Mouse (Mus musculus): ENCODE measurements around the gene Raph1. TPM values are rescaled to one million over a fixed set of nuclear protein-coding genes. Genes with fewer than 3 reads are reported as not detected.

The Raph1 gene
- polyA plus RNA-seq, 1 experiment from 2014 or later: 17.9 TPM

DNA sequence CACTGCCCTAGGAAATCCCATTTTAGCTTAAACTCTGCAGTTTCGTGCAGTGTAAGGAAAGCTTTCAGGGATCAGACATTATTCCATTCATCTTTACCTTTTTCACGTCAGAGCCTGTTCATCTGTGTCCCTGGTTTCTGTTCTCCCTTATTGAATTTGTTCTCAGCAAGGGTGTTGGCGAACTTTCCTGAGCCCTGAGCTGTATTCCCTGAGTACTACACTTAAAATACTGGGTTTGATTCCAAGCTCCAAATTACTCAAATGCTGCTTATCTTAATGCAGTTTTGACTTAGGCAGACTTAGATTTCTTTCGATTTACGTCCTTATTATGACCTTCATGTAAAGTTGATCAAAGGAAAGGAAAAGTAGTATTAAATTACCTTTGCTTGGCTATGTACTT is 417 bp upstream of the Raph1 start:
- TF ChIP-seq CTCF (IDR thresholded peaks at IDR 0.05; ENCODE audit: low read depth): no peak
- H3K4me3 ChIP-seq (ENCODE audit: low read depth, low read length): peak overlapping the region; percentile 96
- peak overlapping the region; percentile 85 for H3K4me2 ChIP-seq (replicated peaks; ENCODE audit: low read depth)
- peak overlapping the region; percentile 92 for H3K9ac ChIP-seq (ENCODE audit: low read depth, low read length)
- H3K4me1 ChIP-seq (replicated peaks; ENCODE audit: control insufficient read depth, insufficient read depth, low read length): 0 out of 2 replicates have a peak, but pooled peaks cover 11% of the 10 kb centered on the region
- H3K27ac ChIP-seq (ENCODE audit: low read depth, low read length): peak overlapping the region; percentile 96
- WGBS: 20% methylated on average over 5 of the region's 5 CpGs
- ATAC-seq: no peak
- H3K36me3 ChIP-seq (ENCODE audit: control insufficient read depth, insufficient read depth): no peaks in the 10 kb centered on the region
- H3K9me3 ChIP-seq (ENCODE audit: control insufficient read depth): no peaks in the 10 kb centered on the region
- no peaks in the 10 kb centered on the region for H3K27me3 ChIP-seq (replicated peaks; ENCODE audit: control insufficient read depth, insufficient read depth, low read length)

DNA sequence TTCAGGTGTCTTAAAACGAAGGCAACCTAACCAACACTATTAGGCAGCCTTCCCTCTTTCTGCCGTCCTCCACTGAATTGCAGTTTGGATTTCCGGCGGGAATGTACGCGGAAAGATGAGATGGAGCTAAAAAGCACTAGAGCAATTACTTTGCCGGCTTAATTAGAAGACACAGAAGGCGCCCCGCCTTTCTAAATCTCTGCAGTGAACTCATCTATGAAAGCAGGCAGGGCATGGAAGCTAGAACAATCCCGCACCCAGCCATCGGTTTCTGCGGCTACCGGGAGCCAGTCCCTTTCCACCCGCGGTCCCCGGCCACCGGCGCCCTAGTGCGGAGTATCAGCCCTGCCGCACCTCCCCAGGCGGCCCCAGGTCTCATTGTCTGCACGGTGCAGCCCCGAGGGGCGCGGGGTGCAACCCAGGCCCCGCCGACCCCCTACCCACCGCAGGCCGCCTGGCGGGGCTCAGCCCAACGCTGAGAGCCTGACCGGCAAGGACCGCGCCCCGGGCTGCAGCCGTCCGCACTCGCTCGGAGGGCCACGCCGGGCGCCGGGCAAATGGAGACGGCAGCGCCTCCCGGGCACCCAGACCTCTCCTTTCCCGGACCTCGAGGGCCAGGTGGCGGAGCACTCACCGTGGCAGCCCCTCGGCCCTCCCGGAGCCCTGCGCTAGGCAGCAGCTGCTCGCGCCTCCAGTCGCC is 823 bp downstream of the Raph1 start:
- WGBS: under 1% methylated on average over 47 of the region's 56 CpGs
- Histone ChIP-seq H3K27ac (ENCODE audit: low read depth, low read length) (peak overlapping the region; percentile 96), H3K9ac (ENCODE audit: low read depth, low read length) (peak overlapping the region; percentile 92), H3K4me3 (ENCODE audit: low read depth, low read length) (peak overlapping the region; percentile 96), H3K4me2 (replicated peaks; ENCODE audit: low read depth) (peak overlapping the region; percentile 85), H3K9me3 (ENCODE audit: control insufficient read depth) (no peaks in the 10 kb centered on the region), H3K4me1 (replicated peaks; ENCODE audit: control insufficient read depth, insufficient read depth, low read length) (0 out of 2 replicates have a peak, but pooled peaks cover 11% of the 10 kb centered on the region), H3K27me3 (replicated peaks; ENCODE audit: control insufficient read depth, insufficient read depth, low read length) (no peaks in the 10 kb centered on the region), H3K36me3 (ENCODE audit: control insufficient read depth, insufficient read depth) (peaks cover 3% of the 10 kb centered on the region; the same call in 1 of the 2 replicates)
- no peak; the same call in 1 of the 2 replicates for ATAC-seq
- peak; percentile 16; the same call in 1 of the 2 replicates for TF ChIP-seq CTCF (IDR thresholded peaks at IDR 0.05; ENCODE audit: low read depth)

DNA sequence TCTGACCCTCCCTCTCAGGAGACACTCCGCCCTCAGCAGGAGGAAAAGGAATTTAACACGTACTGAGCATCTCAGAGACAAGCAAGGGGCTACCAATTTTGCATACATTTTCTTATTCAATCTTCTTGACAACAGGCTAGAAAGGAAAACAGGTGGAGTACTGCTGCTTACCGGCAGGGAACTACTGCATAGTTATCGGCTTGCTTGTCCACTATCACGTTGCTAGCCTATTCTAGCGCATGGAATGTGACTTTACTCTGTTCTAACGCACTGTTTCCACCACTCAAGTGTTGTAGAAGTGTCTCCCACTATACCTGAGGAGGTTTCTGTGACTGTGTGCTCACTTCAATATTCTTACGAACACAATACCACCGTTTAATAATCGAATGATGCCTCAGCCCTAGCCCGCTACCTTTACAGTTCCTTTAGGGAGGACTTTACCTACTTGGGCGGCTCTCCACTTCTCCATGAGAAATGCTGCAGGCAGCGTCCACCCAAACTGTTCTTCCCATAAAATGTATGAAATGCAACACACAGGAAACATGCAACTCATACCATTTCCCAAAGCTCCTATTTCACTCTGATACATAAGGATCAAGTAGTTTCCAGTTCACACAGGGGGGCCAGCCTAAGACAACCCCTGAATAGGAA is 1.5 kb downstream of the Raph1 start:
- Histone ChIP-seq H3K36me3 (ENCODE audit: control insufficient read depth, insufficient read depth) (peaks cover 3% of the 10 kb centered on the region; the same call in 1 of the 2 replicates), H3K27ac (ENCODE audit: low read depth, low read length) (peak overlapping the region; percentile 96), H3K9ac (ENCODE audit: low read depth, low read length) (peak overlapping the region; percentile 92), H3K27me3 (replicated peaks; ENCODE audit: control insufficient read depth, insufficient read depth, low read length) (no peaks in the 10 kb centered on the region), H3K4me2 (replicated peaks; ENCODE audit: low read depth) (peak overlapping the region; percentile 85), H3K4me1 (replicated peaks; ENCODE audit: control insufficient read depth, insufficient read depth, low read length) (0 out of 2 replicates have a peak, but pooled peaks cover 11% of the 10 kb centered on the region), H3K4me3 (ENCODE audit: low read depth, low read length) (peak overlapping the region; percentile 96), H3K9me3 (ENCODE audit: control insufficient read depth) (no peaks in the 10 kb centered on the region)
- no peak for ATAC-seq
- 1% methylated on average over 13 of the region's 13 CpGs for WGBS
- peak; percentile 75 for TF ChIP-seq CTCF (IDR thresholded peaks at IDR 0.05; ENCODE audit: low read depth)

DNA sequence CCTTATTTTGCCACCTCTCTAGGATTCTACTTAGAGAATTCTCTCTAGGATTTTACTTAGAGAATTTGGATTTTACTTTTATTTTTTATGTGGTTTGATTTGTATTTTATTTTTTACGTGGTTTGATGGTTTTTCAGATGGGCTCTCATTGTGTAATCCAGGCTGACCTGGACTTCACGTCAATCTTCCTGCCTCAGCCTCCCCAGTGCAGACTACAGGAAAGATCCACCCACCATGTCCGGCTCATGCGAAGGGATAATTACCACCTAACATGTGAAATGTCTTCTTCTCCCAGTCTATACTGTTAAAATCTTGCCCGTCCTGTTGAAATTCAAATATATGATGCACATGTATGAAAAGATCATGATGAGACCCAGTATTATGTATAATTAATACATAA is 2.2 kb downstream of the Raph1 start:
- no peak overlapping the region for H3K9ac ChIP-seq (ENCODE audit: low read depth, low read length)
- H3K4me2 ChIP-seq (replicated peaks; ENCODE audit: low read depth): peak overlapping the region; percentile 85
- H3K27ac ChIP-seq (ENCODE audit: low read depth, low read length): no peak overlapping the region; the same call in 1 of the 2 replicates
- WGBS: 78% methylated on average over 5 of the region's 5 CpGs
- no peak for ATAC-seq
- TF ChIP-seq CTCF (IDR thresholded peaks at IDR 0.05; ENCODE audit: low read depth): no peak
- H3K27me3 ChIP-seq (replicated peaks; ENCODE audit: control insufficient read depth, insufficient read depth, low read length): no peaks in the 10 kb centered on the region
- peaks cover 3% of the 10 kb centered on the region; the same call in 1 of the 2 replicates for H3K36me3 ChIP-seq (ENCODE audit: control insufficient read depth, insufficient read depth)
- peak overlapping the region; percentile 96; the same call in 1 of the 2 replicates for H3K4me3 ChIP-seq (ENCODE audit: low read depth, low read length)
- H3K9me3 ChIP-seq (ENCODE audit: control insufficient read depth): no peaks in the 10 kb centered on the region
- H3K4me1 ChIP-seq (replicated peaks; ENCODE audit: control insufficient read depth, insufficient read depth, low read length): 0 out of 2 replicates have a peak, but pooled peaks cover 11% of the 10 kb centered on the region

DNA sequence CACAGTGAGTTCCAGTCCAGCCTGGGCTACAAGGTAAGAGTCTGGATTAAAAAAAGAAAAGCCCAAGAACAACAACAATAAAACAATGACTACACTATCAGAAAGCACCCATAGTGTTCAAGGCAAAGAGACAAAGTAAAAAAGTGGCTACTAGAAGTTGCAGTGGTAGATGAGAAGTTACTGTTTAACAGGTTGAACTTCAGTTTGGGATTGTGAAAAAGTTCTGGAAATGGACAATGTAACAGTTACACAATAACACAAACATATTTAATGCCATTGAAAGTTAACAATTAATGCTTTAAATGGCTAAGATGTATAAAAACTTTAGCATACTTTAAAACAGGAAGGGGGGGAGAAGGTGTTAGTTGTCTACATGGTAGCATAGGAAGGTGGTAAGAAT is 3.9 kb downstream of the Raph1 start:
- no peaks in the 10 kb centered on the region for H3K27me3 ChIP-seq (replicated peaks; ENCODE audit: control insufficient read depth, insufficient read depth, low read length)
- H3K4me2 ChIP-seq (replicated peaks; ENCODE audit: low read depth): no peak overlapping the region
- H3K9me3 ChIP-seq (ENCODE audit: control insufficient read depth): no peaks in the 10 kb centered on the region
- no peak overlapping the region for H3K4me3 ChIP-seq (ENCODE audit: low read depth, low read length)
- TF ChIP-seq CTCF (IDR thresholded peaks at IDR 0.05; ENCODE audit: low read depth): no peak
- peaks cover 3% of the 10 kb centered on the region; the same call in 1 of the 2 replicates for H3K36me3 ChIP-seq (ENCODE audit: control insufficient read depth, insufficient read depth)
- H3K4me1 ChIP-seq (replicated peaks; ENCODE audit: control insufficient read depth, insufficient read depth, low read length): 0 out of 2 replicates have a peak, but pooled peaks cover 7% of the 10 kb centered on the region
- no peak overlapping the region for H3K9ac ChIP-seq (ENCODE audit: low read depth, low read length)
- ATAC-seq: no peak
- H3K27ac ChIP-seq (ENCODE audit: low read depth, low read length): no peak overlapping the region

DNA sequence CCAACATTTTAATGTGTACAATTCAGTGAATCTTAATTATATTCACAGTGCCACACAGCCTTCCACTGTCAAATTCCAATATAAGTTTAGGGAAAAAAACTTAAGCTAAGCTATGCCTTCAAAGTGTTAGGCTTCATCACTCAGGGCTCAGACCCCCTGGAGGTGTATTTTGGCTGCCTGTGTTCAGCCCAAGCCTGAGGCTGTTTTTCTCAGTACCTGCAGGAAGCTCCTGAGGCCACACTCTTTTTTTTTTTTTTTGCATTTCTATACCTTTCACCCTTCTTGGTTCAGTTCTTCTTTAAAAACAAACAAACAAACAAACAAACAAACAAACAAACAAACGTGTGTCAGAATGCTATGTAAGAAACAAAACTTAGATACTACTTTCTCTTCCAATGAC is 23.2 kb downstream of the Raph1 start:
- Histone ChIP-seq H3K27ac (ENCODE audit: low read depth, low read length) (no peak overlapping the region), H3K9ac (ENCODE audit: low read depth, low read length) (no peak overlapping the region), H3K36me3 (ENCODE audit: control insufficient read depth, insufficient read depth) (peaks cover 6% of the 10 kb centered on the region; the same call in 1 of the 2 replicates), H3K4me1 (replicated peaks; ENCODE audit: control insufficient read depth, insufficient read depth, low read length) (no peaks in the 10 kb centered on the region), H3K27me3 (replicated peaks; ENCODE audit: control insufficient read depth, insufficient read depth, low read length) (no peaks in the 10 kb centered on the region), H3K9me3 (ENCODE audit: control insufficient read depth) (peaks cover 7% of the 10 kb centered on the region; the same call in 1 of the 2 replicates), H3K4me3 (ENCODE audit: low read depth, low read length) (no peak overlapping the region), H3K4me2 (replicated peaks; ENCODE audit: low read depth) (no peak overlapping the region)
- no peak for ATAC-seq
- WGBS: 40% methylated on average over 1 of the region's 1 CpGs
- no peak for TF ChIP-seq CTCF (IDR thresholded peaks at IDR 0.05; ENCODE audit: low read depth)
